Mouse (Mus musculus) left cerebral cortex, postnatal 14 days (tissue): ENCODE measurements at regions not wholly inside any gene's neighbourhood (a gene's known extent, or its start where the extent isn't known, plus 50 kb on each side); places are given as distances from the start of the nearest gene placed in this dataset.

Source experiments
- DNase-seq, 2 experiments: peaks; one replicate each; pipeline ENCODE4 v3.0.0; 2021 to 2022; ENCODE audit warnings: low spot score in 2 of 2, mixed read lengths in 1 of 2
- intact Hi-C: fragments of 180-260 bp; cut with DNase I; formaldehyde crosslinking; loops from one replicate; pipeline ENCODE4 v1.15.1; 2025

- intact Hi-C loops: no loop called here
- no peak for DNase-seq
Observed at GRCm38 (mm10) chr4:89082838-89083237, 54.1 kb upstream of the Mtap start.

DNA sequence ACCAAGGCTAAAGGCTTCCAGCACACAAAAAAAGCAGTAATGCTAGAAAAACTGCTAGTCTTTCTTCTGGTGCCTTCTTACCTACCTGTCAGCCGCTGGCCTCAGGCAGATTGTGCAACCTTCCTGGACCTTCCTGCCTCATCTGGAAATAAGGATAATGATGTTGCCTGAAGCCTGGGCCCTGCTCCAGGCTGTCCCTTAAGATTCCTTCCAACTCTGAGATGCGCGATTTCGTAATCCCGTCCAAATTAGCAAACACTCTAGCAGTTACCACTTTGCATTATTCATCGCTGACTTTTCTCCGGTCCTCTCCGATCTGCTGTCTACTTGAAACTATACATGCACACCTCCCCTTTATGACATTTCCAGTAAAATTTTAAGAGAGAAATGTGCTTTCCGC is 58.4 kb upstream of the Mtap start:
- intact Hi-C loops: no loop called here
- DNase-seq: peak in 1 of 2 experiments; percentile 2

GRCm38 (mm10) chr4:89074705-89075104 is 62.2 kb upstream of the Mtap start:
- DNase-seq: no peak
- intact Hi-C loops: no loop called here

DNA sequence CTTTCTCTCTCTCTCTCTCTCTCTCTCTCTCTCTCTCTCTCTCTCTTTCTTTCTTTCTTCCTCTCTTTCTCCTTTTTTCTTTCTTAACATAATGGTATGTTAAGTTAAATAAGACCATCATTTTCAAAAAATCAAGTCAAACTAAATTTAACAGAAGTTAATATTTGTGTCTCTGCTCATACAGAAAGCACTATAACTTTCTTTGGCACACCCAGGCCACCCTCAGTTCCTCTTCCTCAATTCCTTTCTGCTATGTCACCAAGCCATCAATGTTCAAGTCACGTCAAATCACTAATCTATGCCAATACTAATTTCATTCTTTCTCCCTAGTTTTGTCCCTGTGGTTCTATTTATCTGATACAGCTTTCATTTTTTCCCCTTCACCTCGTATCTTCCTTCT is 66.5 kb upstream of the Mtap start:
- DNase-seq: no peak
- intact Hi-C loops: no loop called here

DNA sequence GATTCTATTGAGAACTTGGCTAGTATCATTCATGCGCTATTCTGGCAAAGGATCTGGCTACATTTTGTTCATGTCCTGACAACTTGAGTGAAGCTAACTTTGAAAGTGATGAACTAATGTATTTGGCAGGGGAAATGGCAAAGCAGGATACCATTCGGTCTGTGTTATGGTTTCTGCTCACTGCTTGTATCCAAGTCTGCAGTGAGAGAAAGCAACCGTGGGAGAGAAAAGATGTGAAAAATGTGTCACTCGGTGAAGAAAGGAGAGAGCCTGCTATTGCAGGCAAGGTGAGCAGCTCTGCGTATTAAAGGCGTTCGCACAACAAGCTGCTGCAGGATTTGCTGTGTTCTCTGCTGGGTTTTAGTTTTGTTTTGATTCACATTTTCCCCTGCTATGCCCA is 72.5 kb upstream of the Mtap start:
- intact Hi-C loops: no loop called here
- no peak for DNase-seq

DNA sequence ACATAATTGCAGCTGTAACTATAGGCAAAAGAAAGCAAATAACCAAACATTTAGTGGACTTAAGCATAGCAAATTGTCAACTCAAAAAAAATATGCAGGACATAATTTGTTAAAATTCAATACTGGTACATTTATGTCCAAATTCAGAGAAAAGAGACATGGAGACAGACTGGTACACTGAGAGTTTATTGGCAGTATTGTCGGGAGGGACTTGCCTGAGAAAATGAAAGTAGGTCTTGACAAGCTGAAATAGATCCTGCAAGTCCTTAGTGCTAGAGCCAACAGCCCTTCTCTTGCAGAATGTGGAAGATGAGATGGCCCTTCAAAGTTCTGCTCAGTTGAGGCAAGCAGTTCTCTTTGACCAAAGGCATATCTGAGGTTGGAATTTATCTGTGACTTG is 74.5 kb upstream of the Mtap start:
- intact Hi-C loops: no loop called here
- DNase-seq: no peak

- intact Hi-C loops: no loop called here
- DNase-seq: no peak
Observed at GRCm38 (mm10) chr4:89061619-89062018, 75.3 kb upstream of the Mtap start.

- DNase-seq: no peak
- intact Hi-C loops: no loop called here
Observed at GRCm38 (mm10) chr4:89057573-89057972, 79.3 kb upstream of the Mtap start.

DNA sequence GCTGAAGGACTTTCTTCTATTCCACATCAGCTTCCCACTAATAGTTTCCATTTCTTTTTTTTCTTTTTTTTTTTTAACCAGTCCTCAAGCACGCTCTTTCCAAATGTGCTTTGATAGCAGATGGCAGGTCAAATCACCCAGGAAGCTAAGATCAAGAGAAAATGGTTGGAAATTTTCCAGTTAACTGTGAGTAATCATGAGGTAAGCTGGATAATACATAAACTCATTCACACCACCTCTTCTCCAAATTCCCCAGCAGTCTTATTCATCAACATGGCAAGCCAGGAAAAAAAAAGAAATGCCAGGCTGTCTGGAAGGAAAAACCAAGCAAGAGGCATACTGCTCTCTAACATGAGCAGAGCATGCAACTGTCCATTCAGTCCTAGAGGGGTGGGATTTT is 79.8 kb upstream of the Mtap start:
- DNase-seq: no peak
- intact Hi-C loops: no loop called here

DNA sequence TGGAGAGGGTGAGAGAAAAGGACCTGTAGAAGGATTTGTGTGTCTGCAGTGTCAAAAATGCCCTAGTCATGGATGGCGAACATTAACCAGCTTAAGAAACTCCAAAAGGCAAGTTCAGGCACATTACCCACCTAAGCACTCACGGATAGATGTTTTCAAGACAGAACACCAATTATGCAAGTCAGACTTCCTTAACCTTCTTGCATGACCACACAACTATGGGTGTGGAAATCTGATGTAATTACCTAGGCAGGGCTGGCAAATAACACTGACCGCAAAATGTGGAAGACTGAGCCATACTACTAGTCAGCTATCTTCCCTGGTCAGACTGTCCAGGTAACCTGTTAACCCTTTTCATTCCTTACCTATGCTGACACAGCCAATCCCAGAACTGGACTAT is 81.0 kb upstream of the Mtap start:
- no peak for DNase-seq
- intact Hi-C loops: no loop called here

DNA sequence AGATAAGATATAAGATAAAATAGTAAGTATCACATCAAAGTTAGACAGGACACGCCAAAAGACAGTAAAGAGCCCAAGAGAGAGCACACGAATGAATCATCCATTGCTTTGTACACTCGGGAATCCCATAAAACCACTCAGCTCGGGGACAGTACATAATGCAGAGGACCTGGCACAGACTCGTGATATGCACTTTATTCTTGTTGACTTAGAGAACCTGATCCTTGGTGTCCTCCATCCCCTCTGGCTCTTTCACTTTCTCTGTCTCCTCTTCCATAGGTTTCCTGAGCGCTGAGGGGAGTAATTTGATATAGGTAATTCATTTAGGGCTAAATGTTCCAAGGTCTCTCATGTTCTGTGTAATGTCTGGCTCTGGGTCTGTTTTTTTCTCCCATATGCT is 83.3 kb upstream of the Mtap start:
- intact Hi-C loops: no loop called here
- DNase-seq: no peak

GRCm38 (mm10) chr4:89051897-89052296 is 85.0 kb upstream of the Mtap start:
- DNase-seq: no peak
- intact Hi-C loops: no loop called here

- intact Hi-C loops: no loop called here
- no peak for DNase-seq
Observed at GRCm38 (mm10) chr4:89050551-89051199, 86.2 kb upstream of the Mtap start.

- no peak for DNase-seq
- intact Hi-C loops: no loop called here
Observed at GRCm38 (mm10) chr4:89049592-89050440, 87.1 kb upstream of the Mtap start.

GRCm38 (mm10) chr4:89044516-89044915 is 92.4 kb upstream of the Mtap start:
- intact Hi-C loops: no loop called here

GRCm38 (mm10) chr4:89043982-89044381 is 92.9 kb upstream of the Mtap start:
- DNase-seq: no peak
- intact Hi-C loops: no loop called here

More at GRCm38 (mm10) chr4:89044516-89044915, 92.4 kb upstream of the Mtap start:
- no peak for DNase-seq

DNA sequence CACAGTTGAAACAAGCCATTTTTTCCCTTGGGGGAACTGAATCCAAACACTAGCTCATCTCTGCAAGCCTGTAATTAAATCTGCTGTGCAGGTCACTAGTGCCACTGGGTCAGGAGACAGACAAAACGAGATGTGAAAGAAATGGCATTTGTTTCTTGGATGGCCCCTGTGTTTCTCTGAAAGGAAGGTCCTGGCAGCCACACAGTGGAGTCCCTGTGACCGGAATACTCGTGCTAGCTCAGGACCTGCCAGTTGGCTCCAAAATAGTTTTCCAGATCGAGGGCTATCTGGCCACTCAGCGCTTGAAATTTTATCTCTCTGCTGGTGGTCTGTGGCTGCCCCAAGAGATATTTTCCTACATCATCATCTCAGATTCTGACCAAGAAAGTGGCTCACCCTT is 96.1 kb upstream of the Mtap start:
- intact Hi-C loops: no loop called here

GRCm38 (mm10) chr4:89038906-89039305 is 98.0 kb upstream of the Mtap start:
- no peak for DNase-seq
- intact Hi-C loops: no loop called here

More for the DNA sequence above, 96.1 kb upstream of the Mtap start:
- peak; percentile 19 to 31 for DNase-seq

DNA sequence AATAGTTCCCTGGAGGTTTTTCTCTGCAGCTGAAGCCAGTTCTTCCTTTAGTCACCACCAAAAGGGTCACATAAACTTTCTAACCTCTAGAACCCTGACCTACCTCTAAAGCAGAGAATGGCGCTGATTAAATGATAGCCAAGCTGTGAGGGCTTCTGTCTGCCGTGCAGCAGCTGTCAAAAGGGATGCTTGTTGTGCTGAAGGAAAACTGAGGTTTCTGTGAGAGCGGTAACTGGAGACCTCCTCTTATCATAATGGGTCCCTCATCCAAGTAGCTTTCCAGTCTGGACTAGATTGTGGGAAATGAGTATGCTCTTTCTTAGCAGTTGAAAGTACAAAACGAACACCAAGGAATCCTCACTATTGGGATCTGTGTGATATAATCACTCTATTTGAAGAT is 98.8 kb upstream of the Mtap start:
- no peak for DNase-seq

DNA sequence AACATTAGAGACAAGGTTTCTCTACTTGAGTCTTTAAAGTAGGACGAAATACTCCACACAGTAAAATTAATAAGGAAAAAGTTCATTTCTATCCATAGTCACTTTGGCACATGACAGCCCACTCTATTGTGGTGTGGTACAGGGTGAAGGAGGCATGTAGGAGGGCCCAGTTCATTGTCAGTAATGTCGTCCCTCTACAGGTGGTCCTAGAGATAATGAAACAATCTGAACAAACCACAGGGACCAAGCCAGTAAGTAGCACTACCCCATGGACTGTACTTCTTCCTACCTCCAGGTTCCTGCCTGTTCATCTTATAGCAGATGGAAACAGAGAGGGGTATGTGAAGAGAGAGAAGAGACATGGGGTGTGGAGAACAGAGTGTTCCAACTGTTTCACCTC is 102.1 kb upstream of the Mtap start:
- no peak for DNase-seq
- intact Hi-C loops: no loop called here

More for the DNA sequence above, 98.8 kb upstream of the Mtap start:
- intact Hi-C loops: no loop called here

- intact Hi-C loops: no loop called here
- DNase-seq: peak in 1 of 2 experiments; percentile 9
Observed at GRCm38 (mm10) chr4:89034299-89034698, 102.6 kb upstream of the Mtap start.
